Mouse (Mus musculus): ENCODE measurements around the gene Myo1a. TPM values are rescaled to one million over a fixed set of nuclear protein-coding genes. Genes with fewer than 3 reads are reported as not detected.

Gene Myo1a
- polyA plus RNA-seq, 1 experiment = 0.39 TPM

DNA sequence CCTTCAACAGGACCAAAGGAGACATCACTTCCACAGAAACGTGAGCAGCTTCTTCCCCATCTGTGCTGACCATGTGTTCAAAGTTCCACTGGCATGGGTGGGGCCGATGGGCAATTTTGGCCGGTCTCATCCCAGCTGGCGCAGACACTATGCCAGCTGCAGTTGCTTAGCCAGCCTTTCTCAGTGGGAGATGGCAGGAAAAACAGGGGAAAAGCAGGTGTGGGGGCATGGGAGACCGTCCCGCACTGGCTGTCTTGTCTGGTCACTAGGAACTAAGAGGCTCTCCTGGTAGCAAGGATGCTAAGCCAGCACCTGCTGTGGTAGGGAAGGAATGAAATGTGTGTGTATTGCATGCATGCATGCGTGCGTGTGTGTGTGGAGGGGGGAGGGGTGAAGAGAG is 23.5 kb downstream of the Myo1a start:
- no peak for DNase-seq (ENCODE audit: low spot score)

GRCm38 (mm10) chr10:127730285-127730932 is 25.4 kb downstream of the Myo1a start:
- no peak for DNase-seq (ENCODE audit: low spot score)

DNA sequence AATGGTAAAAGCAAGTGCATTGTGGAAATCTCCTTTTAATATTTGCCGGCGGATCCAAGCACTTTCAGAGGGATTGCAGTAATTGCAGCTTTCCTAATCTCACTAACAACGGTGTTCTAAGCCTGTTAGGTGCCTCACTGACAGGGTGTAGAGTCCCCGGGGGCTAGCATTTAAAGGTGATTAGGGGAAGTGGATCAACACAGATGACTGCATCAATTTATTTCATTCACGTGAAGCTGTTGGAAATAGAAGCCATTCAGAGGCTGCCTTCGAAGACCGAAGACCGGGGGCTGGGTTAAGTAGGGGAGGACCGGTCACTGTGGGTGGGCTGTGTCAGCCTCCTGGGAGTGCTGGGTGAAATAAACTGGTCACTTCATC is 26.0 kb downstream of the Myo1a start:
- no peak for DNase-seq (ENCODE audit: low spot score)

GRCm38 (mm10) chr10:127731397-127731796 is 26.4 kb downstream of the Myo1a start:
- no peak for DNase-seq (ENCODE audit: low spot score)

DNA sequence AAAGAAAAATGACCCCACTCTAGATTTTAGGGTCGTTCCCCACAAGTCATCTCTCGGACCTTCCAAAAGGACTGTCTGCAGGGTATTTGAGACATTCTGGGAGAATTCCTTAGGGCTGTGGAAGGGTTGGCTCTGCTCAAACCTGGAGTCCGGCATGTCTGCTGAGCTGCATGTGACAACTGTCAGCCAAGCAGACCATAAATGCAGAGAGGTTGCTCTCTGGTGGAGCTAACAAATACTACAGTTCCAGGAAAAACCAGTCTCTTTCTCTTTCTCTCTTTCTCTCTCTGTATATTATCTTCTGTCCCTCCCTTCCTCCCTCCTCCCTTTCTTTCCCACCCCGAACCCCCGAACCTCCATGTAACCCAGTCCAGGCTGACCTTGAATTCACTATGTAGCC is 29.5 kb downstream of the Myo1a start:
- no peak for DNase-seq (ENCODE audit: low spot score)

GRCm38 (mm10) chr10:127736266-127736665 is 31.3 kb downstream of the Myo1a start:
- no peak for DNase-seq (ENCODE audit: low spot score)

DNA sequence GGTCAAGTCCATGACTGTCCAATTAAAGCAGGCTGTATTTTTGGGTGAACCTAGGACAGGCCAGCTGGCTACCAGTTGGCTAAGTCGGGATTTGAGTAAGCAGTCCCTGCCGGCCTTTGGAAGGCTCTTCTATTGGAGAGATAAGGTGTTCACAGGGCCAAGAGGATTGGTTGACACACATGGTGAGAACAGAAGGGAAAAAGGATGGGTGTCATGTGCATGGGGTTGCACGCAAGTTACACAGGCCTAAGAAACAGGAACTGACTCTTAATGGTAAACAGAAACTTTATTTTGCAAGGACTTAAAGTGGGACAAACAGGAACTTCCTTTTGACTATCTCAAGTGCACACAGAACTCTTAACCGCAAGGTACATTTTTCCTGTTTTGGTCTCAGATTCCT is 31.9 kb downstream of the Myo1a start:
- no peak for DNase-seq (ENCODE audit: low spot score)

- no peak for DNase-seq (ENCODE audit: low spot score)
Observed at GRCm38 (mm10) chr10:127737552-127737951, 32.6 kb downstream of the Myo1a start.

DNA sequence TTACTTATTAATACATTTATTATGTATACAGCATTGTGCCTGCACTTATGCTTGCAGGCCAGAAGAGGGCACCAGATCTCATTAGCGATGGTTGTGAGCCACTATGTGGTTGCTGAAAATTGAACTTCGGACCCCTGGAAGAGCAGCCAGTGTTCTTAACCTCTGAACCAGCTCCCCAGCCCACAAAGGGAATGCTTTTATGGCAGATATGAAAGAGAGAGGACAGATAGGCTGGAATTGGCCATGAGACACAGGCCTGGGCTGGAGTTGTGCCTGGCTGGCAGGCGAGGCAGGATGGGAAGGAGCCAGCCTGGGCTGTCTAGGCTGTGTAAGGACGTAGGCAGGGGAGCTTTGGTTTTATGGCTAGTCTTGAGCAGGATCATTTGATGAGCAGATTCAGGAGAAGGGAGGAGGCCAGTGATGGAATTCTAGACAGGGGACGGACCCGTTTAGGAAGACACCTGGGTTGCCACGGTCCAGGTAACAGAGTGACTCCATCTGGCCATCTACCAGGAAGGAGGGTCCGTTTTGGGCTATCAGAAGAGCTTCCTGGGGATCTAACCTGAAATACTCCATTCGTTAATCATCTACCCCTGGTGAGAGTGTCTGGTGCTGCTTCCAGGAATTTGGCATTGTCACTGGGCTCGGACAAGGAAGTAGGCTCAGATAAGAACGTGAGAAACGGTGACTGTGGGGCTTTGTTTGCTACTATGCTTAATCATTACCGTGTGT is 33.3 kb downstream of the Myo1a start:
- no peak for DNase-seq (ENCODE audit: low spot score)

GRCm38 (mm10) chr10:127739083-127739660 is 34.2 kb downstream of the Myo1a start, which contains the start of gene Zbtb39:
TSS of gene Zbtb39 (plus strand) at chr10:127739538.
- peak; percentile 87 for DNase-seq (ENCODE audit: low spot score)

- peak; percentile 58 for DNase-seq (ENCODE audit: low spot score)
Observed at GRCm38 (mm10) chr10:127739661-127740161, 34.7 kb downstream of the Myo1a start.

GRCm38 (mm10) chr10:127744661-127745060 is 39.7 kb downstream of the Myo1a start:
- DNase-seq (ENCODE audit: low spot score) = no peak

DNA sequence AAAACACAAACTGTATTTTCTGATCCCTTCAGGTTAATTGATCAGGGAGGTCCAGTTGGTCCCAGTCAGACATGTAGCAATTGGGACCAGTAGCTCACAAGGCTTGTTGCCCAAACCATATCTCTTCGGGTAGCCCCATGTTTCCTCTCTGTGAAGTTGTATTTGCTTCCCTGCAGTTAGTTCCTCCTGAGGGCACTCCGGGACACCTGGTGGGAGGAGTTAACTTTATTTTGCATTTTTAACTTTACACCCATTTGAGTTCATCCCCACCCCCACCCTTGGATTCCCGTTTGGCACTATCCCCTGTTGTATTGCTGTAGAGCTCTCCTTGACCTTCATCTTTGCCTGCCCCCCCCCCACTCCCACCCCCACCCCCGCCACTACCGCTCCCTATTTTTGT is 40.9 kb downstream of the Myo1a start:
- DNase-seq (ENCODE audit: low spot score) = no peak

DNA sequence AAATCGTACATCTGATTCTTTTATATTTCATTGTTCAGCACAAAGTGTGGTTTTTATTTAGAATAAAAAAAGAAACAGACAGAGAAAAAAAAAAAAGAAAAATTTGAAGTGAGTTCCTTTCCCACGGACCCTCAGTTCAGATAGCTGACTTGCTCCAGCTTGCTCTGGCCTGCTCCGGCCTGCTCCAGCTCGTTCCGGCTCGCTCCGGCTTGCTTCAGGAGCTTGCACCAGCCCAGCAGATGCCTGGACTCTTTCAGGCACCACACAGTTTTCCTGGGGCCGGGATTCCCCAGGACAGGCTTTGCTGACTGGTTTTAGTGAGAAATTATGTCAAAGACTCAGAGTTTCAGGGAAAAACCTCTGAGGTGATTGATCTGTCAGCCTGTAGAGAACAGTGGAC is 42.3 kb downstream of the Myo1a start:
- DNase-seq (ENCODE audit: low spot score) = no peak

DNA sequence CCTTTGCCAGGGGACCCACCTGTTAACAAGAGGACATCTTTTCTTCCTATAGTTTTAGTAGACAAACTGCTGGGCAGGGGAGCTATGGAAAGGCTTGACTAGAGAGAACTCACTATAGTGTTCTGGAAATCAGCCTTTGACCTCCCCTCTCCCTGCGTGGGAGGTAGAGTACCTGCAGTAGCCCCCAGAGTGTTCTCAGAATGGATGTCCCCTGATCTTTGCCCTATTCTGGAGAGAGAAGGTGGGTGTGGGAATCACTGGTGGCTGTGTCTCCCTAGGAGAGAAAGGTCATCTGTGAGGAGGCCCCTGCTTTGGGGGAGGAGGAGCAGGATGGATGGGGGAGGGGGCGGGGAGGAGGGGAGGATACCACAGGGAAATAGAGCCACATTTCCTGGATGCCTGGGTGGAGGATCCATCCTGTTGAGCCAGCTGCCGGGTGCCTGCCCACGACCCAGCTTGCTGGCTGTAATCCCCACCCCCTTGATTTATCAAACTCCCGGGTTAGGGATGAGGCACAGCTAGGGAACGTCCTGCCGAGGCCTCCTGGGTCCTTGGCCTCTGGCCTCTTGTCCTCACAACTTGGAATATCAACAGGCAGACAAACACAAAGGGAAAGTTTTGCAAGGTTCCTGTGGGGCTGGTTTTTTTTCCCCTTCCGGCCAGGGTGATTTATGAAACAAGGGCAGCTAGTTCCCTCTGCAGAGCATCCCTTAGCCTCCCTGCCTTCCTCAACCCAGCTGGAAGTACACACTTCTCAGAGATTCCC is 44.1 kb downstream of the Myo1a start:
- no peak for DNase-seq (ENCODE audit: low spot score)

DNA sequence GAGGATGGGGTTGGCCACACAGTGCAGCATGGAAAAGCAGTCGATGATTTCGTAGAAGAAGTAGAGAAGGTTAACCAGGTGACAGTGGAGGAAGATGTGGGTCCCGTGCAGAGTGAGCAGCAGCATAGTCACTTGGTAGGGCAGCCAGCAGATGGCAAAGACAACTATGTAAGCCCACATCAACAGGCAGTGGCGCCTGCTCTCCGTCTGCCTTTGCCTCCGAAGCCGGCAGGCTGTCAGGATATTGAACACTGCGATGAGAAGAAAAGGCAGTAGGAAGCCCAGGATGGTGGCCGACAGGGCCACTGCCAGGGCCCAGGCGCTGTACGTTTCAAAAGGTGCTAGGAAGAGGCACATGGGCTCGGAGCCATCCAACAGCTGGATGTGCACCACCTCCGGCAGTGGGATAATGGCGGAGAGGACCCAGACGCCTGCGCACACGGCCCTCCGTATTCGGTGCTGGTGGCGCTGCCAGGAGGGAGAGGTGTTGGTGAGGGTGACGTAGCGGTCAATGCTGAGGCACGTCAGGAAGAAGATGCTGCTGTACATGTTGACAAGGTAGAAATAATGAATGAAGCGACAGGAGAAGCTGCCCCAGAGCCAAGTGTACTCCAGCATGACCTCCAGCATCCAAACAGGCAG is 45.3 kb downstream of the Myo1a start:
- no peak for DNase-seq (ENCODE audit: low spot score)

- DNase-seq (ENCODE audit: low spot score) = no peak
Observed at GRCm38 (mm10) chr10:127751548-127751947, 46.6 kb downstream of the Myo1a start, which contains the start of gene Gpr182. TSS of gene Gpr182 (minus strand) at chr10:127751732.

- DNase-seq (ENCODE audit: low spot score) = no peak
Observed at GRCm38 (mm10) chr10:127754566-127755166, 49.7 kb downstream of the Myo1a start.

- DNase-seq (ENCODE audit: low spot score) = no peak
Observed at GRCm38 (mm10) chr10:127755246-127755645, 50.3 kb downstream of the Myo1a start.

- peak; percentile 10 for DNase-seq (ENCODE audit: low spot score)
Observed at GRCm38 (mm10) chr10:127755770-127756468, 50.9 kb downstream of the Myo1a start.

All from urinary bladder, adult 2 months (tissue).